Mouse (Mus musculus) limb, embryonic 14.5 days (tissue): ENCODE measurements around the gene Trabd. TPM values are rescaled to one million over a fixed set of nuclear protein-coding genes. Genes with fewer than 3 reads are reported as not detected.

Source experiments
- ATAC-seq: fragments of 200-750 bp; cut with Nextera tagmentation; 2 replicates; pipeline ENCODE4 v1.8.0; 2017; ENCODE audit warnings: low read depth, moderate number of reproducible peaks, moderate TSS enrichment; ENCODE audit not compliant: low FRiP score
- DNase-seq: peaks from one replicate; pipeline ENCODE4 v3.0.0-alpha.2; 2015; ENCODE audit warnings: low spot score
- H3K27ac ChIP-seq: fragments of 300-500 bp; sonication (generic); replicated peaks from 2 replicates; pipeline ENCODE4 v1.5.1; 2014; ENCODE audit warnings: low read depth, mild to moderate bottlenecking, low read length, moderate library complexity, mixed read lengths
- H3K27me3 ChIP-seq: fragments of 300-500 bp; sonication (generic); 2 replicates; pipeline ENCODE4 v1.6.1; 2014; ENCODE audit warnings: low read length, mixed read lengths; ENCODE audit not compliant: control insufficient read depth, insufficient read depth
- H3K36me3 ChIP-seq: fragments of 300-500 bp; sonication (generic); 2 replicates; pipeline ENCODE4 v1.6.1; 2014; ENCODE audit warnings: mild to moderate bottlenecking, low read length, moderate library complexity, mixed read lengths; ENCODE audit not compliant: control insufficient read depth, insufficient read depth
- H3K4me1 ChIP-seq: fragments of 300-500 bp; sonication (generic); 2 replicates; pipeline ENCODE4 v1.6.1; 2014; ENCODE audit warnings: antibody characterized with exemption, low read length, mixed read lengths; ENCODE audit not compliant: control insufficient read depth, insufficient read depth
- H3K4me2 ChIP-seq: fragments of 300-500 bp; sonication (generic); replicated peaks from 2 replicates; pipeline ENCODE4 v1.6.1; 2014; ENCODE audit warnings: low read depth, mild to moderate bottlenecking, low read length, moderate library complexity; ENCODE audit not compliant: severe bottlenecking
- H3K4me3 ChIP-seq: fragments of 300-500 bp; sonication (generic); replicated peaks from 2 replicates; pipeline ENCODE4 v1.5.1; 2014; ENCODE audit warnings: low read length
- H3K9ac ChIP-seq: fragments of 300-500 bp; sonication (generic); 2 replicates; pipeline ENCODE4 v1.6.1; 2014; ENCODE audit warnings: mild to moderate bottlenecking, low read depth, low read length, moderate library complexity; ENCODE audit not compliant: severe bottlenecking
- H3K9me3 ChIP-seq: fragments of 300-500 bp; sonication (generic); 2 replicates; pipeline ENCODE4 v1.6.1; 2016; ENCODE audit warnings: low read length; ENCODE audit not compliant: control insufficient read depth
- POLR2A ChIP-seq: fragments of 200-500 bp; IDR thresholded peaks from 2 replicates; pipeline ENCODE4 v1.8.0; 2012; ENCODE audit warnings: inconsistent platforms, mild to moderate bottlenecking, moderate library complexity, borderline replicate concordance; ENCODE audit not compliant: insufficient read depth, insufficient read length; ENCODE audit errors: extremely low read depth
- WGBS: fragments of 180-500 bp; shearing (Covaris S2); extraction: QIAGEN DNeasy Blood & Tissue Kit; methylation state at CpG from one replicate; pipeline ENCODE4 v1.1.7; 2014; 5-methylcytosine and 5-hydroxymethylcytosine counted together
- polyA plus RNA-seq, 2 experiments: library from polyadenylated mRNA; depleted of rRNA in 1 of 2; stranded (reverse) in 1 of 2; unstranded in 1 of 2; fragments of >200 nt; fragmentation: Nextera tagmentation in 1 of 2; extraction: Ambion mirVana in 1 of 2; gene quantifications; 2 replicates each; pipeline versions ENCODE4 v1.2.1 to v1.2.3; 2012 to 2014

The Trabd gene
- polyA plus RNA-seq, 2 experiments, result 43.5 to 47.8 TPM

GRCm38 (mm10) chr15:89104425-89104824 lies 29.5 kb downstream of the Trabd start:
- no peak overlapping the region for H3K4me2 ChIP-seq
- peaks cover 95% of the 10 kb centered on the region for H3K36me3 ChIP-seq
- no peaks in the 10 kb centered on the region for H3K4me1 ChIP-seq
- H3K9ac ChIP-seq, result no peak overlapping the region
- no peaks in the 10 kb centered on the region for H3K9me3 ChIP-seq
- no peak for TF ChIP-seq POLR2A
- WGBS, result 96% methylated on average over 8 of the region's 8 CpGs
- H3K27me3 ChIP-seq, result no peaks in the 10 kb centered on the region
- ATAC-seq (no peak), DNase-seq (no peak)
- H3K4me3 ChIP-seq, result no peak overlapping the region
- H3K27ac ChIP-seq, result no peak overlapping the region

- peaks cover 95% of the 10 kb centered on the region for H3K36me3 ChIP-seq
- DNase-seq (no peak), ATAC-seq (no peak)
- no peaks in the 10 kb centered on the region for H3K4me1 ChIP-seq
- no peak overlapping the region for H3K9ac ChIP-seq
- H3K4me3 ChIP-seq, result no peak overlapping the region
- WGBS, result 89% methylated on average over 13 of the region's 13 CpGs
- no peaks in the 10 kb centered on the region for H3K9me3 ChIP-seq
- no peak for TF ChIP-seq POLR2A
- H3K27ac ChIP-seq, result no peak overlapping the region
- no peak overlapping the region for H3K4me2 ChIP-seq
- no peaks in the 10 kb centered on the region for H3K27me3 ChIP-seq
Measured at GRCm38 (mm10) chr15:89106073-89106472, 31.1 kb downstream of the Trabd start.

GRCm38 (mm10) chr15:89106976-89107375 lies 32.1 kb downstream of the Trabd start:
- no peaks in the 10 kb centered on the region for H3K9me3 ChIP-seq
- WGBS, result 92% methylated on average over 1 of the region's 1 CpGs
- H3K27me3 ChIP-seq, result no peaks in the 10 kb centered on the region
- peaks cover 95% of the 10 kb centered on the region for H3K36me3 ChIP-seq
- DNase-seq (no peak), ATAC-seq (no peak)
- H3K4me2 ChIP-seq, result no peak overlapping the region
- TF ChIP-seq POLR2A, result no peak
- no peak overlapping the region for H3K9ac ChIP-seq
- no peak overlapping the region for H3K27ac ChIP-seq
- no peaks in the 10 kb centered on the region for H3K4me1 ChIP-seq
- H3K4me3 ChIP-seq, result no peak overlapping the region

GRCm38 (mm10) chr15:89110147-89110546 lies 35.2 kb downstream of the Trabd start:
- Histone ChIP-seq H3K9me3 (no peaks in the 10 kb centered on the region), H3K27ac (no peak overlapping the region), H3K4me3 (no peak overlapping the region), H3K4me2 (no peak overlapping the region), H3K9ac (no peak overlapping the region), H3K27me3 (no peaks in the 10 kb centered on the region), H3K4me1 (no peaks in the 10 kb centered on the region), H3K36me3 (peaks cover 93% of the 10 kb centered on the region)
- no peak for DNase-seq
- TF ChIP-seq POLR2A, result no peak
- no peak for ATAC-seq
- WGBS, result 78% methylated on average over 9 of the region's 9 CpGs

GRCm38 (mm10) chr15:89118007-89118406 lies 43.1 kb downstream of the Trabd start:
- peaks cover 62% of the 10 kb centered on the region for H3K36me3 ChIP-seq

More at GRCm38 (mm10) chr15:89118007-89118406, 43.1 kb downstream of the Trabd start:
- Histone ChIP-seq H3K9me3 (no peaks in the 10 kb centered on the region), H3K4me2 (no peak overlapping the region), H3K27me3 (no peaks in the 10 kb centered on the region), H3K4me3 (no peak overlapping the region), H3K9ac (no peak overlapping the region), H3K4me1 (peaks cover 18% of the 10 kb centered on the region), H3K27ac (no peak overlapping the region)
- ATAC-seq, result no peak
- TF ChIP-seq POLR2A, result no peak
- DNase-seq, result no peak
